Mouse (Mus musculus): ENCODE data around the gene Klhdc4.

Klhdc4 gene

GRCm38 (mm10) chr8:121856071-121856746 is 26.8 kb upstream of the Klhdc4 start:
- no peak for TF ChIP-seq GATA4 (IDR thresholded peaks at IDR 0.05; ENCODE audit: insufficient replicate concordance, low read length)

DNA sequence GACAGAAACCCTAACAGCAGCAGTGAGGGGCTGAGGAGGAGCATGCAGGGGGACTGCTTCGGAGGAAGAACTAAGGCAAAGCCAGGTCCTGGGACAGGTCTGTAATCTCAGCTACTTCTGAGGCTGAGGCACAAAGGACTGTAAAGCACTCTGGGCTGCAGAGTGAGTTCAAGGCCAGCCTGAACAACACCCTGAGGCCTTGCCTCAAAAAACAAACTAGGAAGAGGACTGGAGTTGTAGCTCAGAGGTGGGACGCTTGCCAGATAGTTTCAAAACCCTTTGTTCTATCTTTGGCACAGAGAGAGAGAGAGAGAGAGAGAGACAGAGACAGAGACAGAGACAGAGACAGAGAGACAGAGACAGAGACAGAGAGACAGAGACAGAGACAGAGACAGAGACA is 24.2 kb upstream of the Klhdc4 start:
- TF ChIP-seq GATA4 (IDR thresholded peaks at IDR 0.05; ENCODE audit: insufficient replicate concordance, low read length): no peak

DNA sequence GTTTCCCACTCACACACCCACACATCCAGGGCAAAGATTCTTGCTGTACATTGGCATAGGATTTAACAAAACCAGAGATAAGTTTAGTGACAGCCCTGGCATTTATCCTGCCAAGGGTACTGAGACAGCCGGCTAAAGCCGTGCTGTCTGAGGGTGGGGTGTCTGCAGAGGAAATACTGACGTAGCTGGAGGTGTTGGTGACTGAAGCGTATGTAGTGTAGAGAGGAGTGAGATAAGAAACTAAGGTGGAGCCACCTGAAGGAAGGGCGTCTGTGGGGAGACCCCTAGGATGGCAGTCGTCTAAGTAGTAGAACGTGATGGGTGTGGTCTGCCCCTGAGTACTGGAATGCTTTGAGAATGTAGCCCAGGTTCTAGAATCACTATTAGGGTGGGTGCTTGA is 23.1 kb upstream of the Klhdc4 start:
- TF ChIP-seq GATA4 (IDR thresholded peaks at IDR 0.05; ENCODE audit: insufficient replicate concordance, low read length): no peak

- TF ChIP-seq GATA4 (IDR thresholded peaks at IDR 0.05; ENCODE audit: insufficient replicate concordance, low read length): no peak
Measured at GRCm38 (mm10) chr8:121851716-121852115, 22.3 kb upstream of the Klhdc4 start.

GRCm38 (mm10) chr8:121850821-121851470 is 21.6 kb upstream of the Klhdc4 start:
- no peak for TF ChIP-seq GATA4 (IDR thresholded peaks at IDR 0.05; ENCODE audit: insufficient replicate concordance, low read length)

DNA sequence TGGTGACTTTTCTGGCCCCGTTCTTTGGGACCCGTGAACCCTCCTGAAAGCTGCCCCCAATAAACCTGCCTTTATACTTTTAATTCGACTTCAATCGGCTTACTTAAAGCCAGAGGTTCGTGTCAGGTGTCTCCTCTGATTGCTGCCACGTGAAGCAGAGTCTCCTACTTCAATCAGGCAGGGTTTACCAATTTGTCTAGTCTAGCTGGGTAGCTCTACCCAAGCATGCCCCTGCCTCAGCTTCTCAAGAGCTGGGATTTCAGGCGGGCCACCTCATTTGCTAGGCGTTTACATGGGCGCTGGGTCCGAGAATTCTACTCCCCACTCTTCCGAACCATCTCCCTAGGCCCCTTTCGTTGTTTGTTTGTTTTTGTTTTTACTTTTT is 21.1 kb upstream of the Klhdc4 start:
- no peak for TF ChIP-seq GATA4 (IDR thresholded peaks at IDR 0.05; ENCODE audit: insufficient replicate concordance, low read length)

- no peak for TF ChIP-seq GATA4 (IDR thresholded peaks at IDR 0.05; ENCODE audit: insufficient replicate concordance, low read length)
Measured at GRCm38 (mm10) chr8:121850018-121850417, 20.6 kb upstream of the Klhdc4 start.

GRCm38 (mm10) chr8:121849303-121849702 is 19.9 kb upstream of the Klhdc4 start:
- no peak for TF ChIP-seq GATA4 (IDR thresholded peaks at IDR 0.05; ENCODE audit: insufficient replicate concordance, low read length)

- no peak for TF ChIP-seq GATA4 (IDR thresholded peaks at IDR 0.05; ENCODE audit: insufficient replicate concordance, low read length)
Measured at GRCm38 (mm10) chr8:121848495-121848894, 19.1 kb upstream of the Klhdc4 start.

DNA sequence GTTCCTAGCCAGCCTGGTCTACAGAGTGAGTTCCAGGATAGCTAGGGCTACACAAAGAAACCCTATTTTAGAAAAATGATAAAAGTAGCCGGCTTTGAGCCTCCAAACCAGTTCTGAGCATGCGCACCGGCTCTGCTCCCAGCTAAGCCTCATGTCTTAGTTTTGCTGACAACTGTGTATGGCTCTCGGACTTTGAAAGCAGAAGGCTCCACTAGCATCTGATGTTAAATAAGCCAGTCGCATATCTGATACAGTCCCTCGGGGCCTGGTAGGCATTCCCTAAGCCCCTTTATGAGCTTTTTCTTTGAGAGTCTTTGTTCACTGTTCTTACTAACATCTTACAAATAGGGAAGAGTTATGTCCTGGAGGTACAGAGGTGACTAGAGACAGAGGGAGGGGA is 18.6 kb upstream of the Klhdc4 start:
- TF ChIP-seq GATA4 (IDR thresholded peaks at IDR 0.05; ENCODE audit: insufficient replicate concordance, low read length): no peak

- TF ChIP-seq GATA4 (IDR thresholded peaks at IDR 0.05; ENCODE audit: insufficient replicate concordance, low read length): no peak
Measured at GRCm38 (mm10) chr8:121847261-121847822, 18.0 kb upstream of the Klhdc4 start.

DNA sequence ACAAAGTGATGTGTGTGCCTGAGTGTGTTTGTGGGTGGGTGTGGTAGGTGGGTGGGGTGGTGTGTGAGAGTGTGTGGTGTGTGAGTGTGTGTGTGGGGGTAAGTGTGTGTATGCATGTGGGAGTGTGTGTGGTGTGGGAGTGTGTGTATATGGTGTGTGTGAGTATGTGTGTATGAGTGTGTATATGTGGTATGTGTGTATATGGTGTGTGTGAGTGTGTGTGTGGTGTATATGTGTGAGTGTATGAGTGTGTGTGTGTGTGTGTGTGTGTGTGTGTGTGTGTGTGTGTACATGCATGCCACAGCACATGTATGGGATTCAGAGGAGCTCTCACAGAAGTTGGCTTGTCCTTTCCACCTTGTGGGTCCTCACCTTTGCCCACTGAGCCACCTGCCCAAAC is 17.4 kb upstream of the Klhdc4 start:
- no peak for TF ChIP-seq GATA4 (IDR thresholded peaks at IDR 0.05; ENCODE audit: insufficient replicate concordance, low read length)

- no peak for TF ChIP-seq GATA4 (IDR thresholded peaks at IDR 0.05; ENCODE audit: insufficient replicate concordance, low read length)
Measured at GRCm38 (mm10) chr8:121844765-121845164, 15.4 kb upstream of the Klhdc4 start.

- no peak for TF ChIP-seq GATA4 (IDR thresholded peaks at IDR 0.05; ENCODE audit: insufficient replicate concordance, low read length)
Measured at GRCm38 (mm10) chr8:121843184-121843733, 13.9 kb upstream of the Klhdc4 start.

DNA sequence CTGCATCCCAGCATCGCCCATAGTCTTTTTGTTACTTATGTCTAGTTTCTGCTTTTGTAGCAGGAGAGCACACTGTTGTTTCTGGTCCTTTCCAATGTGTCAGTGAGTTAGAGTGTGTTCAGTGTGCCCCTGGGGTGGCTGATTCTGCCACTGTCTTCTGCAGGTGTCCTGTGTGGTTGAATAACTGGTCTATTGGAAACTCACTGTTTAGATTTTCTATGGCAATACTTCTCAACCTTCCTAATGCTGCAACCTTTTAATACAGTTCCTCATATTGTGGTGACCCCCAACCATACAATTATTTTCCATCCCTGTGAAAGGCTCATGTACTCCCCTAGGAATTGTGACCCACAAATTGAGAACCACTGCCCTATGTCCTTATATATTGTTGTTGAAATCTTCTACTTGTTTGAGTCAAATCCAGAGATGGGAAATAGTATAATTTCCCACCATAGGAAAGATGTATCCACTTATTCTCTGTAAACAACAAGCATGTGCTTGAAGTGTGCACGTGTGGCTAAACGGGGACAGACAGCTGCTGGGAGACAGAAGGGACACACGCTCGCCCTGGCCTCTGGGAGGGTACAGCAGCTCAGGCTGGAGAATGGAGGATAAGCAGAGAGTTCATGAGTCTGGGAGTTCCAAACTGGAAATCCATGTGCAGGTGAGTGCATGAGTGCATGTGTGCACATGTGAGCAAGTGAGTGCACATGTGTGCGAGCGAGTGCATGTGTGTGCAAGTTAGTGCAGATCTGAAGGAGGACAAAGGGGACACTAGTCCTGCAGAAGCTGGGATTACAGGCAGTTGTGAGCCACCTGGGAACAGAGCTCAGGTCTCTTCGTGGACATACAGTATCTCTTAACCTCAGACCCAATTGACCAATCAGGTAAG is 12.9 kb upstream of the Klhdc4 start:
- TF ChIP-seq GATA4 (IDR thresholded peaks at IDR 0.05; ENCODE audit: insufficient replicate concordance, low read length): no peak

Data from liver, adult (tissue).